Mouse (Mus musculus) olfactory bulb, adult 2 months (tissue): ENCODE measurements around the gene Rrp1. TPM values are rescaled to one million over a fixed set of nuclear protein-coding genes. Genes with fewer than 3 reads are reported as not detected.
"Not testable (repeated sequence)": the region's sequence is repeated elsewhere in the genome, so short reads cannot be mapped to it uniquely, and the experiment has no call there.

Source experiments
- H3K27ac ChIP-seq: fragments of 200-500 bp; 2 replicates; pipeline ENCODE4 v1.5.1; 2012; ENCODE audit warnings: low read depth, low read length; ENCODE audit not compliant: insufficient read depth
- H3K4me1 ChIP-seq: fragments of 200-500 bp; 2 replicates; pipeline ENCODE4 v1.6.1; 2012; ENCODE audit warnings: low read length; ENCODE audit not compliant: control insufficient read depth, insufficient read depth
- H3K4me3 ChIP-seq: fragments of 200-500 bp; 2 replicates; pipeline ENCODE4 v1.5.1; 2012; ENCODE audit warnings: mild to moderate bottlenecking, low read depth, low read length, moderate library complexity; ENCODE audit not compliant: insufficient read depth
- CTCF ChIP-seq: fragments of 200-500 bp; IDR thresholded peaks from 2 replicates; pipeline ENCODE4 v1.5.1; 2012; ENCODE audit warnings: low read depth, mild to moderate bottlenecking, low read length, moderate library complexity; ENCODE audit not compliant: insufficient read depth
- POLR2A ChIP-seq: fragments of 200-500 bp; IDR thresholded peaks from 2 replicates; pipeline ENCODE4 v1.6.1; 2012; ENCODE audit warnings: mild to moderate bottlenecking, low read depth, low read length, moderate library complexity; ENCODE audit not compliant: insufficient read depth
- WGBS: fragments of 180-500 bp; shearing (Covaris S2); methylation state at CpG from one replicate; pipeline ENCODE4 v1.1.7; 2018; 5-methylcytosine and 5-hydroxymethylcytosine counted together
- polyA plus RNA-seq: library from polyadenylated mRNA; stranded (reverse); fragments of >200 nt; gene quantifications from 2 replicates; pipeline ENCODE4 v1.2.4, GENCODE M21; 2012; ENCODE audit warnings: low replicate concordance; ENCODE audit not compliant: missing spikeins, insufficient read depth, insufficient read length

The Rrp1 gene
- polyA plus RNA-seq, 1 experiment: not detected

DNA sequence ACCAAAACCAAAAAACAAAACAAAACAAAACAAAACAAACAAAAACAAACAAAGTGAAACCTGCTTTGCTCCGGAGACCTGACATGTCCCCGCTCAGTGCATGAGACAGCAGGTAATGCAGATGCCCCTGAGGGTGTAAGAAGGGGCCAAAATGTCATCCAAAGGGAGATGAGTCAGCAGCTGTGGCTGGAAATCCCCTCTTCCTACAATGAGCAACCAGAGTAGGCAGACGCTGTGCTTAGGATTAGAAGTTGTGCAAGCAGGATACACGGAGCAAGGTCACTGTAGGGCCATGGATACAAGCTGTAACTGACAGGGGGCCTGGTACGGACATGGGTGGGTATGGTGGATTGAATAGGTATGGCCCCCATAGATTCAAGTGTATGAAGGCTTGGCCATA is 16.3 kb upstream of the Rrp1 start:
- Histone ChIP-seq H3K27ac (no peak overlapping the region), H3K4me1 (peaks cover 5% of the 10 kb centered on the region; the same call in 1 of the 2 replicates), H3K4me3 (no peak overlapping the region)
- no peak for TF ChIP-seq POLR2A
- no peak for TF ChIP-seq CTCF
- WGBS: 83% methylated on average over 5 of the region's 5 CpGs

DNA sequence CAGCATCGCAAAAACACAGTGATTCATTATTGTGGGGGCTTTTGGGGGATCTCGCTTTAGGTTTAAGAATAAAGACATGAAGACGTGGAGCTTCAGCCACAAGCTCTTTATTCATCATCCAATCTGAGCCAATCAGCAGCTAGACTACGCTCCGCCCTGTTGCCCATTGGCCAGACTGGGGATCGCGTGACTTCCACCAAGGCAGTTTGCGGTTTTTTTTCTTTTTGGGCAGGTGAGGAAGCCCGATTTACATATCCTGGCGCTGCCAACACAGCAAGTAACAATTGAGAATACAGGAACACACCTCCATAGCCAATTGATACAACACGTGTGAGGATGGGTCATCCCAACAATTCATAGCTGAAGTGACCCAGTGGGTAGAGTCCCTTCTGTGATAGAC is 15.2 kb upstream of the Rrp1 start:
- WGBS: 89% methylated on average over 11 of the region's 11 CpGs
- Histone ChIP-seq H3K27ac (no peak overlapping the region), H3K4me3 (no peak overlapping the region), H3K4me1 (peaks cover 5% of the 10 kb centered on the region; the same call in 1 of the 2 replicates)
- TF ChIP-seq CTCF: no peak
- TF ChIP-seq POLR2A: no peak

- 46% methylated on average over 6 of the region's 6 CpGs for WGBS
- no peak for TF ChIP-seq CTCF
- TF ChIP-seq POLR2A: no peak
- H3K4me3 ChIP-seq: peak overlapping the region; percentile 65
- H3K27ac ChIP-seq: peak overlapping the region; percentile 13; the same call in 1 of the 2 replicates
- H3K4me1 ChIP-seq: peaks cover 5% of the 10 kb centered on the region; the same call in 1 of the 2 replicates
Measured at GRCm38 (mm10) chr10:78426117-78426735, 13.4 kb upstream of the Rrp1 start.

DNA sequence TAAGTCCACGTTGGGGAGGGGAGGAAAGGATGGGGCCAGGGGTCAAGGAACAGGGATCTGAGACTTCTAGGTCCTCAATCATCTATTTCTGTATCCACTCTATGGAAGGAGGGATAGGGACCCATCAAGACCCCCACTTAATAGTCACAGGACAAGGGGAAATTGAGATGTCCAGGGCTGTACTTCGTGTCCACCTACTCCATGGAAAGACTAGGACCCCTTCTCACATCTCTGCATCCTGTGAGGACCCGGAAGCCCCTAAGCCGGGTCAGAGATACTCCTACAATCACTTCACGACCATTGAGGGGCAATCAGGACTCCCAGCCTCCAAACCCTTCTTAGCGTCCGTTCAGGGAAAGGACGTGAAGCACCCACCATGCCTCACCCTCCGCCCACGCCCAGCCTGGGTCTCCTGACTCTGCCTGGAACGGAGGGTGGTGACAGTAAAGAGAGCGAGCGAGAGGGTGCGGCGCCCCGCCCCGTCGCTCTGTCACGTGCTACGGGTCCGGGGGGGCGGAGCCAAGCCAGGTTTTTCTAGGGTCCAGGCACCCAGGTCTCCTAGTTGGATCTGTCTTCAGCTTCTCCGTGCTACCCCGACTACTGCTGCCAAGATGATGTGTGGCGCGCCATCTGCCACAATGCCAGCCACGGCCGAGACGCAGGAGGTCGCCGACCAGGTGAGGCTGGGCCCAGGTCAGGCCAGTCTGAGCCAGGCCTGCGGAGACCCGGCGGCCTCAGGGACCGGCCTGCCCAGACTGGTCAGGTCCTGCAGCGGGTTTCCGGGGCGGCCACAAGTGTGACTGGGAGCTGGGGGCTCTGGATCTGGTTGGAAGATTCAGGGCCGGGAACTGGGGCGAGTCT is 12.6 kb upstream of the Rrp1 start, which contains the start of gene Cstb:
Gene Cstb, plus strand, starts transcription at position 489 of the 861 bp plus-strand sequence.
- TF ChIP-seq CTCF: no peak
- TF ChIP-seq POLR2A: peak; percentile 69
- H3K27ac ChIP-seq: peak within 1 kb of the TSS; percentile 34
- peak within 1 kb of the TSS; percentile 65 for H3K4me3 ChIP-seq
- peaks cover 5% of the 10 kb centered on the region; the same call in 1 of the 2 replicates for H3K4me1 ChIP-seq
- 2% methylated on average over 40 of the region's 40 CpGs for WGBS

- Histone ChIP-seq H3K4me1 (peaks cover 8% of the 10 kb centered on the region; the same call in 1 of the 2 replicates), H3K4me3 (no peak overlapping the region), H3K27ac (no peak overlapping the region)
- TF ChIP-seq POLR2A (no peak), CTCF (no peak)
- 90% methylated on average over 3 of the region's 3 CpGs for WGBS
Measured at GRCm38 (mm10) chr10:78422614-78423013, 9.8 kb upstream of the Rrp1 start.

DNA sequence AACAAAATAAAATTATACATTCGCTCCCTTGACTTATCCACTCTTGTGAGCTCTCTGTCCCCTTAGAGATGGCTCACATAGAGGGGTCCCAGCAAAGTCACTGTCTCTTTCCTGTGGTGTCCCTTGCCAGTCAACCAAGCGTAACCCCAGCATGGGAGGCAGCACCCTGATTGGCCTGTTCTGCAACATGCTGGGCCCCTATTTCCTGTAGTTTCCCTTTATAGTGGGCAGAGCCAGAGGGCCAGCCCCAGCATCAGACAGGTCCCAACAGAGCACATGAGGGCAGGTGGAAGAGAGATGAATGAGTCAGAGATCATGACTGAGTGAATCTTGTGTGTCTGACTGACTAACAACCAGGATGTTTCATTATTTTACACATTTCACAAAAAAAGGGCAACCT is 8.1 kb upstream of the Rrp1 start:
- TF ChIP-seq POLR2A (no peak), CTCF (no peak)
- WGBS: 93% methylated on average over 2 of the region's 2 CpGs

DNA sequence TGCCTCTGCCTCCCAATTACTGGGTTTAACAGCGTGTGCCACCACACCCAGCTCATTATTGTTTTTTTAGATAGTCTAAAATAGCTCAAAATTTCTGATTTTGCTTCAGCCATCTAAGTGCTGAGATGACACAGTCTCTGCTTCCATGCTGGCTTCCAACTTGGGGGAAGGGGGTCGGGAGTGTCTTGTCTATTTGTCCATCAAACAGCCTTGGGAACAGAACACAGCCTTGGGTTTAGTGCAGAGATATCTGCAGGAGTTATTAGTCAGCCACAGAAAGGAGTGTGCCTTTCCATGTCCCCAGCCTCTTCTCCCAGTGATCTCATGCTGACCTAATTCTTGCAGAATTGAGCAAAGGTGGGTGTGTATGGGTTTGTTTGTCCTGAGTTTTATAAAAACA is 5.9 kb upstream of the Rrp1 start:
- WGBS: 80% methylated on average over 2 of the region's 2 CpGs

More for the DNA sequence above, 8.1 kb upstream of the Rrp1 start:
- Histone ChIP-seq H3K4me1 (0 out of 2 replicates have a peak, but pooled peaks cover 3% of the 10 kb centered on the region), H3K27ac (no peak overlapping the region), H3K4me3 (no peak overlapping the region)

GRCm38 (mm10) chr10:78417888-78418287 is 5.0 kb upstream of the Rrp1 start:
- WGBS: 35% methylated on average over 5 of the region's 5 CpGs
- TF ChIP-seq POLR2A: no peak
- no peak for TF ChIP-seq CTCF
- Histone ChIP-seq H3K4me3 (no peak overlapping the region), H3K4me1 (peaks cover 6% of the 10 kb centered on the region; the same call in 1 of the 2 replicates), H3K27ac (no peak overlapping the region)

More for the DNA sequence above, 5.9 kb upstream of the Rrp1 start:
- Histone ChIP-seq H3K4me3 (no peak overlapping the region), H3K27ac (no peak overlapping the region), H3K4me1 (0 out of 2 replicates have a peak, but pooled peaks cover 3% of the 10 kb centered on the region)
- TF ChIP-seq POLR2A (no peak), CTCF (no peak)

DNA sequence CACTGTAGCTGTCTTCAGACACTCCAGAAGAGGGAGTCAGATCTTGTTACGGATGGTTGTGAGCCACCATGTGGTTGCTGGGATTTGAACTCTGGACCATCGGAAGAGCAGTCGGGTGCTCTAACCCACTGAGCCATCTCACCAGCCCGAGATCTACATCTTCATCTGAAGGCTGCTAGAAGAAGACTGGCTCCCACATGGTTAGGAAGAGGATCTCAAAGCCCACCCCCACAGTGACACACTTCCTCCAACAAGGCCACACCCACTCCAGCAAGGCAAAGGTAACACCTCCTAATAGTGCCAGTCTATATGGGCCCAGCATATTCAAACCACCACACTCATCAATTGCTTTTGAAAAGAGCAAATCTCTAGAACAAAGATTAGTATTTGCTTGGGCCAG is 2.1 kb upstream of the Rrp1 start:
- H3K4me1 ChIP-seq: peaks cover 18% of the 10 kb centered on the region
- 92% methylated on average over 4 of the region's 4 CpGs for WGBS
- H3K4me3 ChIP-seq, H3K27ac ChIP-seq: not testable (repeated sequence)
